Mouse (Mus musculus) left cerebral cortex, postnatal 14 days (tissue): ENCODE data around the gene Nacc1. TPM values are rescaled to one million over a fixed set of nuclear protein-coding genes. Genes with fewer than 3 reads are reported as not detected.

Experiments
- DNase-seq, 2 experiments: peaks; one replicate each; pipeline ENCODE4 v3.0.0; 2021 to 2022; ENCODE audit warnings: low spot score in 2 of 2, mixed read lengths in 1 of 2
- intact Hi-C: fragments of 180-260 bp; cut with DNase I; formaldehyde crosslinking; loops from one replicate; pipeline ENCODE4 v1.15.1; 2025
- total RNA-seq, 2 experiments: library from RNA; stranded (reverse); gene quantifications; 2 replicates each; pipeline ENCODE4 v1.2.3; 2021

Gene Nacc1
- total RNA-seq, 2 experiments from 2014 or later: 90.2 to 91.9 TPM

DNA sequence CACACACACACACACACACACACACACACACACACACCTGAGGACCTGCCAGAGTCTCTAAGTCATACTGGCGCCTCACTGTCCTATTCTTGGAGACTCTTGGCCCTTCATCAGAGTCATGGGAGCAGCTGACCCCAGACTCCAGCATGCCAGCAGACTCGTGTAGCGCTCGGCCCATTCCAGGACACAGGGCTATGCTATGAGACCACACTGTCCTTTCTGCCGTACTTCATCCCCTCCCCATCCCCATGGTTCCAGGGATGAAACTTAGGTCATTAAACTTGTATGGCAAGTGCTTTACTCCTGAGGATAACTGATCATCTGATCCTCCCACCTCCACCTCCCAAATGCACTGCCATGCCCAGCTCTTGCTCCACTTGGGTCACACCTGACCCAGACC, 30.8 kb upstream of the Nacc1 start:
- no peak for DNase-seq
- intact Hi-C loops: no loop called here

DNA sequence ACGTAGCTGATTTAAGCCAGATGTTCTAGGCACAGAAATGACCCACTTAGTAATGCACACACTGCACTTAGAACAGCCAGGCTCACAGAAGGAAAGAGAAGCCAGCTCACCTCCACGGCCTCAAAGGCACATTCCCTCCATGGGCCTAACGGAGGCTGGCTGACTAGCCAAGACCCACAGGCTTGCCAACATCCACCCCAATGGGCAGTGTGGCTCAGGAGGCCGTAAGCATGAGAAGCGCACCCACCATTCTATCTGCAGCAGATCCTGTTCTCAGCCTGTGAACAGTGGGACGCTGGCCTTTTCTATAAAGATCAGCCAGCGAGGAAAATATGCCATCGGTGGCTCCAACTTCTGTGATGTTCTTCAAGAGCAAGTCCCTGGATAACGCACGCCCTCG, 29.1 kb upstream of the Nacc1 start:
- intact Hi-C loops: no loop called here
- DNase-seq: no peak

DNA sequence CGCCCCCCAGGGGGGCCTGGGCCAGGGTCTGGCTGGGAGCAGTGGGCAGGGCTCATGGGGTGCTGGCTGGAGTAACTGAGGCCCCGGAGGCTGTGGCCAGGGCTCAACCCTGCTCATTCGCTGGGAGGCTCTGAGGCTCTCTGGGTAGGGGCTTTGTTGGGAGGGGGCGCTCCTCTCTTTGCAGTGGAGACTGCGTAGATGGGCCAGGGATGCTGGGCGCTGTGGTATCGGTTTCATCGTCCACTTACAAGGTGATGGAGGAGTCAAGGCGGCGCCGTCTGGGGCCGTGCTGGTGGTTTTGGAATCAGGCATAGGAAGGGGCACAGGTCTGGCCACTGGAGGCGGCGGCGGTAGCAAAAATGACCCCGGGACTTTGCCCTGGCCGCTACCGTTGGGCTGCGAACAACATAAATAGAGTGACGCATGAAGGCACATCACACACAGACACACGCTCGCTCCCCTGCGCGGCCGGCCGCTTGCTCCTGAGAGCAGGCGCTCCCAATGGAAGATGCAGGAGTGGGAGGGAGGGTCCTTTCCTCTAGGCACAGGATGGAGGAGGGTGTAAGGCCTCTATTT, 28.3 kb upstream of the Nacc1 start:
- DNase-seq: no peak
- intact Hi-C loops: no loop called here

DNA sequence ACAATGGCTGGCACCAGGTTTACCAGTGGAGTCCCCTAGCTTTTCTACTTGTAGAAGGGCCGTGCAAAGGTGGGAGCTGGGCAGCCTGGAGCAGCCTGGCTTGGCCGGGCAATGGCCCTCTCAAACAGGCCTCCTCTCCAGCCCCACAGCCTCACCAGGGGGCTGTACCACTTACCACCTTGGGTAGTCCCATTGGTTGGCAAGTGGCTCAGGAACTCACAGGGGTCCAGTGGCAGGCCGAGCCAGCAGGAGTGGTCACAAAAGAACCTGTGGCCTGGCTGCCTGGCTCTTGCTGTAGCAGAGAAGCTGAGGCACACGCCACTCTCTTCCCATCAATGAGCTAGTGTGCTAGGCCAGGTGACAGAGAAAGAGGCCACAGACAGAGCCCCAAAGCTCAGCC, 26.5 kb upstream of the Nacc1 start:
- intact Hi-C loops: no loop called here
- DNase-seq: no peak

DNA sequence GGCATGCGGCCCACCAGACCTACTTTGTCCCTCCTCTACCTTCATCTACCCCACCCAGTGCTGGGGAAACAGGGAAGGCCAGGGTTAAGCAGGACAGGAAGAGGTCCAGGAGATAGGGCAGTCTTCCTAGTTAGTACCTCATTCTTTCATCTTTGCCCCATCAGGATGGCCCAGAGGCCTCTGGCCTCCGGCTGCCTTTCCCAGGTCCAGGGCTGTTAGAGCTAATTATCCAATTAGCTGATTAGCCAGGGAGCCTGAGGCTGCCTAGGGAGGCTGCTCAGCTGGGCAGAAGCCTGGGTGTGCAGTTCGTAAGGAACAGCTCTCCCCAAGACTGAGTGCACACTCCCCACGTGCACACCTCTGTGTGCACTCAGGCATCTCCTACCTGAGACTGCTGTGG, 25.7 kb upstream of the Nacc1 start:
- intact Hi-C loops: no loop called here

DNA sequence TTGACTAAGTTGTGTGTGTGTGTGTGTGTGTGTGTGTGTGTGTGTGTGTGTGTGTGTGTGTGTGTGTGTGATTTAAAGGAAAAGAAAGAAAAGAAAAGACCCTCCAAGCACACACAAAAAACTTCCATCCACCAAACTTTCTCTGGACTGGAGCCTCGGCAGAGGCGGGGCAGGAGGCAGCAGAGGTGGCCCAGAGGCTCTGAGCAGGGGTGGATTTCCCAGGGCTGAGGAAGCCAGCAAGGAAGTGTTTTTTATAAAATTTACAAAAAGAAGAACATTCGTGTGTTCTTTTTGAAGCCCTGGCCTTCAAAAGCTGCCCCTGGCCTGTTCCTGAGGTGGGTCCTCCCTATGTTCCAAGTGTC, 25.1 kb upstream of the Nacc1 start:
- intact Hi-C loops: no loop called here
- DNase-seq: no peak

More for the DNA sequence above, 25.7 kb upstream of the Nacc1 start:
- no peak for DNase-seq

DNA sequence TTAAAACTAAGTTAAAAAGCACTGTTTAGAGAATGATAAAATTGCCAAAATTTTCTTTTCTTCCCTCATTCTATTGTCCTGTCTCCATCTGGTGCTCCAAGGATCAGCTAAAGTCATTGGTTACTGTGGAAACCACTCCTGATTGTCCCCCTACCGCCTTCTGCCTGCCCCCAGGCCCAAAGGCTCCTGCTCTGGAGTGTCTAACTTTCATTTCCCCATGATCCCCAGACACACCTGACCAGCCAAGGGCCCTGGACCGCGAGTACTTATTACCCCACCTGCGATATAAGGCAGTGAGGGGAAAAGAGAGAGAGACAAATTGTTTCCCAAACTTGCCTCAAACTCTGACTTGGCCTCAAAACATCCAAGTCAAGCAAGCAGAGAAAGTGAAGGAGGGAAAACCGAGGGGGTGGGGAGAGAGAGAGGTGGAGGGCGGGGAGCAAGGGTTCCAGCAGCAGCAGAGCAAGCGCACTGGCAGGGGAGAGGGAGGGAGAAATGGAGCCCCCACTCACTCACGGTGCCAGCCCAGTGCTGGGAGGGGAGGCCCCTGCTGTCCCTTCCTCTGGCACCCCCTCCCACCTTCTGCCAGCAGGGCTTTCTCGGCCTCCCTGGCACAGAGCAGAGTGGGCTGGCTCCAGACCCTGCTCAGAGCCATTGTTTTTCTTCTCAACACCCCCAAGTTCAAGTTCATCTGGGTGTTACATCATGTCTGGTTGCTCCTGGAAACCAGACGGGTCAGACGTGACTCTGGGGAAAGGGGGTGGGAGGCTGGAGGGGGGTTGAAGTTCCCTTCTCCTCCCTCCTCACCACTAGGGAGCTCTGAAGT, 24.5 kb upstream of the Nacc1 start:
- intact Hi-C loops: no loop called here
- DNase-seq: no peak

DNA sequence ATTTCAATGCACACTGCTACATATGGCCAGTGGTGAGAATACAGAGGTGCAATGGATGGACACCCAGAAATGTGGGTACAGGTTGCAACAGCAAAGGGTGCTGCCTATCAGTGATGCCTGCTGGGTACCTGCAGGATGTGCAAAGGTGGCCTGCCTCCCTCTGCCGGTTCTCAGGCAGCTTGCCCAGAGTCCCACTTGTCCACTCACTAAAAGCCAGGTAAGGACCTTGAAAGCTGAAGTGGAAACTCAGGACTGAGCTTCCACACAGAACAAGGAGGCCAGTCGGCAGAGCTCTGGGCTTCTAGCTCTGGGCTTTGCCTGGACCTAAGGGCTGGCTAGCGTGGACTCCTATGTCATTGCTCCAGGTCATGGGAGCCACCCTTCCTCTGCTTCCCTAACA, 23.6 kb upstream of the Nacc1 start:
- no peak for DNase-seq
- intact Hi-C loops: no loop called here

DNA sequence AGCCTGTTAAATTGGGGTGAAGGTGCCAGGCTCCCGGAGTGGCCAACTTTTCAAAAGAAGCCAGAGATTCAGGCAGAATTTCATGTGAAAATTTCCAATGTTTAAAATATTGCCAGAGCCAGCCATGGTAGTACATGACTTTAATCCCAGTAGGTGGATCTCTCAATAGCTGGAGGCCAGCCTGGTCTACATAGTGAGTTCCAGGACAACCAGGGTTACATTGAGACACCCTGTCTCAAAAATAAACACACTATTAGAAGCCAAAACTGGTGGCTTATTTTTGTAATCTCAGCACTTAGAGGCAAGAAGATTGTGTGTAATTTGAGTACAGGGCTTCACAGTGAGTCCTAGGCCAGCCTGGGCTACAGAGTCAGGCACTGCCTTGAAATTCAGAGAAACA, 22.3 kb upstream of the Nacc1 start:
- DNase-seq: no peak

DNA sequence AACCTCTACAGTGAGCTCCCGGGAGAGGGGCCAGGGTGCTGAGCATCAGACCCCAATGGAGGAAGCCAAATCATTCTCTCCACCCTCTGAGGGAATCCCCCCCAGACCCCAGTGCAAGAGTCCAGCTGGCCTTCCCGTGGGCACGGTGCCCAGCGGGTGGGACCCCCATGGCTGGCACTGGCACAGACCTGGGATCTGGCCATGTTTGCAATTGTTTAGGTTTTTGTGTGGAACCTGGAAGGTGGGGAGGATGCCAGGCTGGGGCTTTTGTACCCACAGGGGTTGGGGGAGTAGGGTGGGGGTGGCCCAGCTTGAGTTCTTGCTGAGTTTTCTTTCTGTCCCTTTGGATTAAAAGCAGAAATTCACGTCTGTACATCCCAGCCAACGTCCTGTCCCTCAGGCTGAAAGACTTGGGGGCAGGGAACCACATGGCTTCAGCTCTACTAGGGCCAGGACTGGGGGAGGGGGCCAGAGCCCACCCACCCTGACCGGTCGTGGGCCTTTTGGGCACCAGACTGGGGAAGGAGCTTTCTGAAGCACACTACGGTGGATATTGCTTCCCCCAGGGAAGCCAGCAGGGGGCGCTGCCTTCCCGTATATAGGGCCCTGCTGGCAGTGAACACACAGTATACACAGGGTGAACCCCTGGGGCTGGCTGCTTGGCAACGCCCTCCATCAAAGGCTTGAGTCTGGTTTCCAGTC, 21.3 kb upstream of the Nacc1 start:
- DNase-seq: peak; percentile 89 to 93
- intact Hi-C loops: loop anchor here (1.0 kb wide), 1 partner anchor 104 kb away; no protein-coding TSS in a partner anchor

More for the DNA sequence above, 22.3 kb upstream of the Nacc1 start:
- intact Hi-C loops: loop anchor here (1.0 kb wide), 1 partner anchor 103 kb away; no protein-coding TSS in a partner anchor

DNA sequence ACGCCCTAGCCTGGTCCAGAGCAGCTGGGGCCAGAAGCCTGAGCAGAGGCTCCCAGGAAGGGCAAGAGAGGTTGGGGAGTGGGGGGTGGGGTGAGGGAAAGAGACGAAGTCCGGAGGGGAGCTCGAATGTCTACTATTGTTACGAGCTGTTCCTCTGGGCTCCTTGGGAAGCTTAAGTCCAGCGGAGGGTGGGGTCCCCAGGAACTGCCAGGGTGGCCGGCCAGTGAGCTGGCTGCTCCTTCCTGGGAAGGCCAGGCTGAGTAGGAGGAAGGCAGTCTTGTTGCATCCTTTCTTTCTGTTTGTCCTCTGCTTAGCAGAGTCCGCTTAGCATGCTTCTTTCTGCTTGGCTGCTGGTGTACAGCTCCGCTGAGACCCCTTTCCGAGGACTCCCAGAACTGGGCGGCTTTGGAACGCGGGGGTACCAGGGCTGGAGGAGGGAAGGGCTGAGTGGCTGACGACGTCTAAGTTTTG, 20.4 kb upstream of the Nacc1 start:
- DNase-seq: no peak
- intact Hi-C loops: no loop called here

DNA sequence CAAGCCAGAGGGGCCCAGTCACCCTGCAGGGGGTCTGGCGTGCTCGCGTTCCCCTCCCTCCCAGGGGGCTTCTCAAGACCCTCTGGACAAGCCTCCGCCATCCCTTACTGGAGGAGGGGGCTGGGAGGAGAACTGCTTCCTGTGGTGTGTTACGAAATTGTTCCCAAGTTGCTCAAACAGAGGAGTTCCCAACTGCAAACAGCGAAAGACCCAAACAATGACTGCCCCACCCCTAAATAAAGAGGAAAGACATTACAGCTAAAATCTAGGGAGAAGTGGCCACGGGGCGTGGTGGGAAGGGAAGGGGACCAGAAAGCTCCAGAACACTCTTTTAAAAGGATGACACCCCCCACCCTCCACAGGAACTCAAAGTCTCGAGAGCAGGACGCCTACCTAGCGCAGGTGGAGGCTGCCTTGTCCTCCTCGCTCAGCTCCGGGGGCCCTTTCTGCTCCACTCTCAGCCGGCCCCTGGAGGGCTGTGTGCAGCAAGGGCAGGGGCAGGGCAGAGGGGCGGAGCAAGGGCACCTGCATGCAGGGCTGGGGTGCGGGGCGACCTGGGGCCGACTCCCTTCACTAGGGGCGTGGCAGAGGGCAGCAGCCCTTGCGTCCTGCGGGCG, 19.7 kb upstream of the Nacc1 start:
- intact Hi-C loops: no loop called here
- DNase-seq: no peak

DNA sequence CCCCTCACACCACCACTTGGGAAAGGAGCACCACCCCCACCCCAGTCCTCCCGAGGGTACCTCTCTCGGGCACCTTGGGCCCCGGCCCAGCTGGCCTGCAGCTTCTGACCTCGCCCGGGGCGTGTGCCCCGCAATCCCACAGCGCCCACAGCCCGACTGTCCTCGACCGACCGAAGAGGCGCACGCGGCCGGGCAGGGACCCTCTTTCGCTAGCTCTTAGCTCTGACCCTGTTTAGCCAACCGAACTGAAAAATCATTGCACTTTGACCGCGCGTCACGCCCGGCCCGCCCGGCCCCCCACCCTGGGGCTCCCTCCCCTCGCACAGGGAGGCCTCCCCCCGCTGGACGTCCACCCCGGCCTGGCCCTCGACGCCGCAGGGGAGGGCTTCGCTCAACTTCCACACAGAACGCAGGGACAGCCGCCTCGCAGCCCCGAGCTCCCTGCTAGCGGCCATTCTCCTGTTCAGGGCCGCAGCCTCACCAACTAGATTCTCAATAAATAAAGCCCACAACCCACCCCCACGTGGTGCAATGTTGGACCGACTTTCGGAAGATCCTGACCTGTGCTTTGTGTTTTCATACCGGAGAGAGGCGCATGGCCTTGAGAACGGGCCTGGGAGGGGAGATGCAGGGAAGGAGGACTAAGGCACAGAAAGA, 19.1 kb upstream of the Nacc1 start:
- intact Hi-C loops: no loop called here
- no peak for DNase-seq

DNA sequence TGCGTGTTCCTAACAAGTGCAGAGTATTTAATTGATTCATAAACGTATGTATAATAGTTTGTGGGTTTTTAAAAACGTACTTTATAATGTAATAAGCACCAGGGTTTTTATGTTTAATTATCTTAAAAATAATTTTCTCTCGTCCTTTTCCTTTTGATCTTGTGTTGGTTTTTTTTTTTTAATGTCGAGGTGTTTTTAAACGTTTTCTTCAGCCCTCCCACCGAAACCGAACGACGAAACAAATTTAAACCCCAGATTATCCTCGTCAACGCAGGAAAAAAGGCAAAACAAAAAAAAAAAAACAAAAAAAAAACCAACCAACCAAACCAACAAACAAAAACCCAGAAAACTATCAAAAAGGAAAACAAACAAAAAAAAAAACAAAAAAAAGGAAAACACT, 18.3 kb upstream of the Nacc1 start:
- no peak for DNase-seq
- intact Hi-C loops: no loop called here

DNA sequence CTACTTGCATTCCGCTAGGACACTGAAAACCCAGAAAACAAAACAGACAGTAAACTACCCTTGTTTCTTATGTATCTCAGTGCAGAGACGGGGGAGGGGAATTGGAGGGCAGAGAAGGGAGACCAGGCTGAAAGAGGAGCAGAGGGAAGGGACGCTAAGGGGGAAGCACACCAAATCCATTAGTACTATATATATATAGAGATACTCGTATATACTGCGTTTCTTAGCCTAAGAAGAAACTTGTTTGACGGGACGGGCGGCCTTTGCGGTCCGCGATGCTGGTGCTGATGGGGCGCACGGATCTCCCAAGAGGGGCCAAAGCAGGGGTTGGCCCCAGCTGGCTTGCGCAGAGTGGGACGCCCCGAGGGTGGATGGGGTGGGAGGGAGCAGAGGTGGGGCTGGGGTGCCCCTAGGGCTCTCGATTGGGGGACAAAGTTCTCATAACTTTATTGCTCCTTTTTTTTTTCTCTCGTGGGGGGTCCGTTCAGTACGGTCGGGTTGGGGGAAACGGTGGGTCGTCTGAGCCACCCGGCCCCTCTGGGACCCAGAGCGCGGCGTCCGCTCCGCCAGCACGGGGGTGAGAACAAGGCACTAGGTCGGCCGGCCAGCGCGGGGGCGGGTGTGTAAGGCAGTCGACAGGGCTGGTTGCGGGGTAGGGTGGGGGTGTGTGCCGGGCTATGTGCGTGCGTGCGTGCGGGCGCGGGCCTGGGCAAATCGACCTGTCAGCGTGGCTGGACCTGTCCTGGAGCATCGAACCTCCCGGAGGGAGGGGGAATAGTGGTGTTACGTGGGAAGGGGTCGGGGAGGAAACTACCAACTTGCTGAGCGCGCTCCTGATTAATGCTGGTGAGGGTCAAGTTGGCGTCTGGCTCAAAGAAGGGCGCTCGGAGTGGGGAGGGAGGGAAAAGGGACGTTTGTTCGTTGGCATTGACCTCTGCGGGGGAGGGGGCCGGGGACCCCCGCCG, 17.5 kb upstream of the Nacc1 start:
- intact Hi-C loops: no loop called here
- DNase-seq: peak in 1 of 2 experiments; percentile 19

DNA sequence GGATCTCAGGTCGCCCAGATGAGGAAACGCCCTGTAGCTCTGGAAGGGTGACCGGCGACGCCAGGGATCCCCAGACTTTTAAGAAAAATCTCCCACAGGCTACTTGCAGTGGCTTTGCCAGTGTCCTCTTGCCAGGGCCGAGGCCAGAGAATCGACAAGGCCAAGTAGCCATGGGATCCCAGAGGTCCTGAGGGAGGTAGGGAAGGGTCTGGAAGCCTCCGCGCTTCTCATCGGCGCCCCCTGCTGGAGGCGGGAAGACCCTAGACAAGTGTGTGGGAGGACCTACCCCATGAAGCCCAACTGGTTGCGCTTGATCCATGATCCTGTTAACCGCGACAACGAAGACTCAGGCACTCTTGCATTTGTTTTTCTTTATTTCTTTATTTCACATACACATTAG, 16.7 kb upstream of the Nacc1 start:
- intact Hi-C loops: no loop called here
- peak; percentile 74 for DNase-seq

DNA sequence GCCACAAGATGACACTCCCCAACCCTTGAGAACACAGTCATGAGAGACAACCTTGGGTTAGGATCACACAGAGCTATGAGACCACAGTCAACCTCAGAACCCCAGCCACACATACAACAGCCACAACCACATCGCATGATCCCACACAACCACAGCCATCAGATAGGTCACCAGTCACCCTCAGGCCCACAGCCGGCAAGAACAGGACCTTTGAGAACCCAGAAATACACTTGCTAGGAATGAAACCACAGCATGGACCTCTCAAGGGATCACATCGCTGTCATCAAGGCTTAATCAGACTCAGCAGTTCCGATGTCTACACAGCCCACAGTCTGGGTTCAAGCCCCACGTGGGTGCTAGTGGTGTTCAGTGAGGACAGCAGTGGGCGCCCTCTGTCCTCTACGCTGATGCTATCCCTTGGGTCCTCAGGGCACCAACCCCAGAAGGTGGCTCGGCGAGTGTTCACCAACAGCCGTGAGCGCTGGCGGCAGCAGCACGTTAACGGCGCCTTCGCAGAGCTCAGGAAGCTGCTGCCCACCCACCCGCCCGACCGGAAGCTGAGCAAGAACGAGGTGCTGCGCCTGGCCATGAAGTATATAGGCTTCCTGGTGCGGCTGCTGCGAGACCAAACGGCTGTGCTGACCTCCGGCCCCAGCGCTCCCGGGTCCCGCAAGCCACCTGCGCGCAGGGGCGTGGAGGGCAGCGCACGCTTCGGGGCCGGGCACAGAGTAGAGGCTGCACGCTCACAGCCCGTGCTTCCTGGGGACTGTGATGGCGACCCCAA, 16.0 kb upstream of the Nacc1 start:
- no peak for DNase-seq
- intact Hi-C loops: no loop called here

DNA sequence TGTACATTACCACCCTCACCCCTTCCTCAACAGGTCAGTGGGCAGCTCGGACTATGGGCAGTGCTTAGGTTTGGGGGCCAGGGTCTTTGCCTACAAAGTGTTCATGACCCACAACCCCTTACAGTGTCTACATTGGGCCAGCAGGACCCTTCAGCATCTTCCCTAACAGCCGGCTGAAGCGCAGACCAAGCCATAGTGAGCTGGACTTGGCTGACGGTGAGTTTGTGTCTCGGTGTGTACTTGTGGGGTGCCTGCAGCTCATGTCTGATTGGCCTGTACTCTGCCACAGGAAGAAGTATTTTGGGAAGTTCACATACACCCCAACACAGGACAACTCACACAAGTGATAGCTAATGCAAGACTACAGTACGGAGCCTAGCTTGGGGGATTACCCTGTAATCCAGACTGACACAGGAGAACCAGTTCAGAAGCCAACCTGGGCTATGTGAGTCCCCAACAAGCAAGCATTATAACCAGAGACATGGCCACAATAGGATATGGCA, 15.4 kb upstream of the Nacc1 start:
- no peak for DNase-seq
- intact Hi-C loops: no loop called here
